Mouse (Mus musculus): ENCODE results near the gene Cracr2b.

Gene Cracr2b

GRCm38 (mm10) chr7:141460391-141461113 lies at the start of gene Cracr2b:
TSS of gene Cracr2b (plus strand) at chr7:141461094.
- peak in 1 of 2 experiments; percentile 20 for DNase-seq (ENCODE audit: low spot score in 2 of 2)

GRCm38 (mm10) chr7:141411667-141412066 lies 49.2 kb upstream of the Cracr2b start:
- no peak for DNase-seq (ENCODE audit: low spot score in 2 of 2)

GRCm38 (mm10) chr7:141413331-141413730 lies 47.6 kb upstream of the Cracr2b start:
- DNase-seq (ENCODE audit: low spot score in 2 of 2): no peak

GRCm38 (mm10) chr7:141413809-141414584 lies 46.9 kb upstream of the Cracr2b start, which contains the start of gene Gatd1:
TSS of gene Gatd1 (minus strand) at chr7:141414136.
- DNase-seq (ENCODE audit: low spot score in 2 of 2): peak; percentile 99 to 100

- no peak for DNase-seq (ENCODE audit: low spot score in 2 of 2)
Observed at GRCm38 (mm10) chr7:141416144-141416841, 44.6 kb upstream of the Cracr2b start.

GRCm38 (mm10) chr7:141417731-141418681 lies 42.9 kb upstream of the Cracr2b start:
- no peak for DNase-seq (ENCODE audit: low spot score in 2 of 2)

GRCm38 (mm10) chr7:141418970-141419369 lies 41.9 kb upstream of the Cracr2b start:
- no peak for DNase-seq (ENCODE audit: low spot score in 2 of 2)

- no peak for DNase-seq (ENCODE audit: low spot score in 2 of 2)
Observed at GRCm38 (mm10) chr7:141420030-141420702, 40.7 kb upstream of the Cracr2b start.

- no peak for DNase-seq (ENCODE audit: low spot score in 2 of 2)
Observed at GRCm38 (mm10) chr7:141423811-141424210, 37.1 kb upstream of the Cracr2b start.

- DNase-seq (ENCODE audit: low spot score in 2 of 2): no peak
Observed at GRCm38 (mm10) chr7:141426948-141427730, 33.8 kb upstream of the Cracr2b start.

GRCm38 (mm10) chr7:141428701-141429100 lies 32.2 kb upstream of the Cracr2b start:
- DNase-seq (ENCODE audit: low spot score in 2 of 2): no peak

GRCm38 (mm10) chr7:141429310-141429709 lies 31.6 kb upstream of the Cracr2b start, which contains the start of gene Cend1:
TSS of gene Cend1 (minus strand) at chr7:141429491.
- DNase-seq (ENCODE audit: low spot score in 2 of 2): no peak

- DNase-seq (ENCODE audit: low spot score in 2 of 2): no peak
Observed at GRCm38 (mm10) chr7:141429840-141430584, 30.9 kb upstream of the Cracr2b start.

- DNase-seq (ENCODE audit: low spot score in 2 of 2): no peak
Observed at GRCm38 (mm10) chr7:141430585-141431240, 30.2 kb upstream of the Cracr2b start.

GRCm38 (mm10) chr7:141431434-141432185 lies 29.3 kb upstream of the Cracr2b start:
- DNase-seq (ENCODE audit: low spot score in 2 of 2): no peak

GRCm38 (mm10) chr7:141432186-141432611 lies 28.7 kb upstream of the Cracr2b start:
- DNase-seq (ENCODE audit: low spot score in 2 of 2): no peak

GRCm38 (mm10) chr7:141432741-141433516 lies 28.0 kb upstream of the Cracr2b start:
- DNase-seq (ENCODE audit: low spot score in 2 of 2): no peak
